Mouse (Mus musculus) spleen, adult 2 months (tissue): ENCODE data around the gene Zdhhc18.

ENCODE experiments used
- CTCF ChIP-seq: fragments of 200-500 bp; IDR thresholded peaks from 2 replicates; pipeline ENCODE4 v1.5.1; 2011; ENCODE audit warnings: mild to moderate bottlenecking, inconsistent platforms; ENCODE audit not compliant: insufficient read depth, insufficient read length, insufficient replicate concordance; ENCODE audit errors: extremely low read depth
- POLR2A ChIP-seq: fragments of 200-500 bp; IDR thresholded peaks from 2 replicates; pipeline ENCODE4 v1.6.1; 2011; ENCODE audit warnings: low read depth, low read length, inconsistent platforms

- TF ChIP-seq POLR2A (peak; percentile 71), CTCF (no peak)
Observed at GRCm38 (mm10) chr4:133574070-133574842, 75.7 kb downstream of the Zdhhc18 start, which contains the start of gene Gpatch3.
